Mouse (Mus musculus) liver, postnatal 0 days (tissue): ENCODE results near the gene Lrrc51. TPM values are rescaled to one million over a fixed set of nuclear protein-coding genes. Genes with fewer than 3 reads are reported as not detected.

Experiments used
- ATAC-seq: fragments of 200-750 bp; cut with Nextera tagmentation; 2 replicates; pipeline ENCODE4 v1.8.0; 2017; ENCODE audit warnings: mild to moderate bottlenecking, moderate library complexity
- DNase-seq: peaks from one replicate; pipeline ENCODE4 v3.0.0-alpha.2; 2016
- H3K27ac ChIP-seq: fragments of 300-500 bp; sonication (generic); 2 replicates; pipeline ENCODE4 v1.5.1; 2014; ENCODE audit warnings: antibody characterized with exemption, moderate library complexity, mild to moderate bottlenecking, low read depth
- H3K27me3 ChIP-seq: fragments of 300-500 bp; sonication (generic); 2 replicates; pipeline ENCODE4 v1.6.1; 2014; ENCODE audit warnings: low read length, control low read depth, mixed read lengths; ENCODE audit not compliant: insufficient read depth
- H3K36me3 ChIP-seq: fragments of 300-500 bp; sonication (generic); replicated peaks from 2 replicates; pipeline ENCODE4 v1.6.1; 2014; ENCODE audit warnings: mild to moderate bottlenecking, control low read depth, low read length, moderate library complexity, mixed read lengths; ENCODE audit not compliant: insufficient read depth
- H3K4me1 ChIP-seq: fragments of 300-500 bp; sonication (generic); 2 replicates; pipeline ENCODE4 v1.6.1; 2014; ENCODE audit warnings: antibody characterized with exemption, mild to moderate bottlenecking, control low read depth; ENCODE audit not compliant: insufficient read depth
- H3K4me2 ChIP-seq: fragments of 300-500 bp; sonication (generic); 2 replicates; pipeline ENCODE4 v1.6.1; 2014; ENCODE audit warnings: low read depth, mild to moderate bottlenecking, low read length, moderate library complexity, mixed read lengths
- H3K4me3 ChIP-seq: fragments of 300-500 bp; sonication (generic); 2 replicates; pipeline ENCODE4 v1.5.1; 2014; ENCODE audit warnings: low read depth, low read length
- H3K9ac ChIP-seq: fragments of 300-500 bp; sonication (generic); replicated peaks from 2 replicates; pipeline ENCODE4 v1.6.1; 2014; ENCODE audit warnings: mild to moderate bottlenecking, moderate library complexity
- H3K9me3 ChIP-seq: fragments of 300-500 bp; sonication (generic); 2 replicates; pipeline ENCODE4 v1.6.1; 2016; ENCODE audit warnings: mild to moderate bottlenecking, control low read depth, low read length, mixed read lengths
- CTCF ChIP-seq: sonication (generic); IDR thresholded peaks from 2 replicates; pipeline ENCODE4 v1.5.1; 2016; ENCODE audit warnings: antibody characterized with exemption, low read depth
- EP300 ChIP-seq: IDR thresholded peaks from 2 replicates; pipeline ENCODE4 v1.6.1; 2016; ENCODE audit warnings: antibody characterized with exemption, low read depth, mild to moderate bottlenecking
- WGBS: fragments of 180-500 bp; shearing (Covaris S2); extraction: QIAGEN DNeasy Blood & Tissue Kit; methylation state at CpG from one replicate; pipeline ENCODE4 v1.1.7; 2014; ENCODE audit not compliant: insufficient replicate concordance; 5-methylcytosine and 5-hydroxymethylcytosine counted together
- polyA plus RNA-seq: library from polyadenylated mRNA; unstranded; fragments of >200 nt; fragmentation: Nextera tagmentation; extraction: Ambion mirVana; gene quantifications from 2 replicates; pipeline ENCODE4 v1.2.1, GENCODE M21; 2015

Gene Lrrc51
- 2.5 and 3.1 TPM in 2 replicates for polyA plus RNA-seq

DNA sequence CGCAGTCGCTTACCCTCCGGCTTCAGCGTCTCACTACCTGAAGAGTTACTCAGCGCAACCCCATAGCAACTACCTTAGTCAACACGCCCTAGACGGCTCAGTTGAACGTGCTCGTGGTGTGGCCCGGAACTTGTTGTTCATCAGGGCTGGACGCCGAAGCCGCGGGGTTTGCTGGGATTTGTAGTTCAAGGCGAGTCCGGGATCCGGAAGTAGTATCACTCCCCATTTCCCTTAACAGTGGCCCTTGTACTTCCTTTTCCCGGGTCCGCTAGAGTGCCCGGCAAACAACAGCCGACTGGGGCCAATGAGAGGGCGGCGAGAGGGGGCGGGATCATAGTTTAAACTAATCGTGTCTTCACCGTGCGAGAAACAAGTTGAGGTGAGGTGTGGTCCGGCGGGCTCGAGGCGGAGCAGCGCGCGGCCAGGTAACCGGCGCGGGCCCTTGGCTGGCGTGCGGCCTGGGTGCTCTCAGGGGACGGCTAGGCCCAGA is at the start of gene Lrrc51, which contains the start of gene Numa1:
Gene Lrrc51 (minus strand): TSS at position 145 of the 490 bp plus-strand sequence.
Gene Numa1 (plus strand): TSS at position 361 of the 490 bp plus-strand sequence.
- ATAC-seq (peak; percentile 97), DNase-seq (peak; percentile 97)
- WGBS: under 1% methylated on average over 40 of the region's 40 CpGs
- Histone ChIP-seq H3K27ac (peak within 1 kb of the TSS; percentile 93), H3K9ac (peak within 1 kb of the TSS; percentile 85), H3K4me2 (peak within 1 kb of the TSS; percentile 96), H3K9me3 (no peaks in the 10 kb centered on the region), H3K4me1 (peaks cover 21% of the 10 kb centered on the region), H3K27me3 (no peaks in the 10 kb centered on the region), H3K4me3 (peak within 1 kb of the TSS; percentile 77), H3K36me3 (no peaks in the 10 kb centered on the region; the same call in 1 of the 2 replicates)
- TF ChIP-seq CTCF: no peak
- peak; percentile 75 for TF ChIP-seq EP300

DNA sequence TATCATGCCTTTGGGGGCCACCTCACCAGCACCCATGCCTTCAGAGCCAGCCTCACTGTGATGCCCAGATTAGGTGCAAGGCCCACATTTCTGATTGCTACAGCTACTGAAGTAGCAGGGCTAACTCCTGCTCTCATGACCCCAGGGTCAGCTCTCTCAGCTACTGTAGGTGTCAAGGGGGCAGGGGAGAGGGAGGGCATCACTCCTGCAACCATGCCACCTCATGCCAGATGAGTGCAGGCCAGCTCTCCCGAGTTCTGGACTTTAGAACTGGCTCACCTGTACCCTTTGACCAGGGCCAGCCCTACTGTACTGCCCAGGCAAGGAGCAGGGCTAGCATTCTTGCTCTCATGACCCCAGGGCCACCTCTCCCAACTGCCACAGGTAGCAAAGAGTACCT is 49.0 kb upstream of the Lrrc51 start:
- Histone ChIP-seq H3K4me3 (no peak overlapping the region), H3K27me3 (no peaks in the 10 kb centered on the region), H3K27ac (no peak overlapping the region), H3K9ac (no peak overlapping the region), H3K9me3 (no peaks in the 10 kb centered on the region), H3K4me2 (no peak overlapping the region), H3K4me1 (no peaks in the 10 kb centered on the region), H3K36me3 (peaks cover 28% of the 10 kb centered on the region)
- WGBS: 53% methylated on average over 1 of the region's 1 CpGs
- no peak for TF ChIP-seq CTCF
- ATAC-seq (peak; percentile 25; the same call in 1 of the 2 replicates), DNase-seq (no peak)

DNA sequence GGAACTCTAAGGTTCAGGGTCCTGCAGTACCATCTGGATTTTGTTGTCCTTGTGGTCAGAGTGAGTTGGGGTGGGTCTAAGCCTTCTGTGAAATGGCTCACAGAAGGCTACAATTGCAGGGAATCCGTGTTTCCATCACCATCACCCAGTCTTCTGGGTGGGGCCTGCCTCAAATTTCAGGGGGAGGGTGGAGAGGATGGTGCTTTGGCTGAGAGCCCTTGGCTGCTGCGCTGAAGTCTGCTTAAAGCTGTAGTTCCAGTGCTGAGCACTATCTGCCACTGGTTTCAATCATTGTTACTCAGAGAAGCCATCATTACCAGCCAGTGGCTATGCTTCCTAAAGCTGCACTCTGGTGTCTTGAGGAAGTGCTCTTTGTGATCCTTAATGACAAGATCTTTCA is 40.8 kb upstream of the Lrrc51 start:
- Histone ChIP-seq H3K4me1 (peaks cover 19% of the 10 kb centered on the region), H3K36me3 (peaks cover 5% of the 10 kb centered on the region; the same call in 1 of the 2 replicates), H3K4me2 (no peak overlapping the region), H3K4me3 (no peak overlapping the region), H3K27ac (no peak overlapping the region), H3K27me3 (no peaks in the 10 kb centered on the region), H3K9me3 (no peaks in the 10 kb centered on the region), H3K9ac (no peak overlapping the region)
- 50% methylated on average over 2 of the region's 2 CpGs for WGBS
- TF ChIP-seq EP300 (no peak), CTCF (no peak)
- DNase-seq: no peak
- no peak for ATAC-seq

DNA sequence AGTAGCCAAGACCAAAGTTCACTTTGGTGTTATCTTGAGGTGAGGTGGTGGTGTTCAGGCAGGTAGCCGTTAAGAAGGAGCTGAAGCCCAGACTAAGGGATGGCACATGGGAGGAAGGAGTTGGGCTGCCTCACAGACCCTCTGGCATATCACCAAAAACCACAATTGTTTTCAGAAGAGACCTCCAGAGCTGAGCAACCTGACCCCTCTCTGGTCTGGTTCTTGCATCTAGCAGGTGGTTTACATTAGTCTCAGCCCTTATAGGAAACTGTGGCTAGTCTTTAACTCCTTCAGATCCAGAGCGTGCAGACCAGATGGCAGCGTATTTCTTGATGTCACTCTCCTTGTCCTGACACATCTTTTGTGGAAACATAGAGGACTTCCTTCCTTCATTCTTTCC is 40.0 kb upstream of the Lrrc51 start:
- WGBS: 76% methylated on average over 3 of the region's 3 CpGs
- H3K27me3 ChIP-seq: no peaks in the 10 kb centered on the region
- DNase-seq (no peak), ATAC-seq (no peak)
- H3K36me3 ChIP-seq: 0 out of 2 replicates have a peak, but pooled peaks cover 3% of the 10 kb centered on the region
- no peak overlapping the region for H3K4me2 ChIP-seq
- peaks cover 25% of the 10 kb centered on the region for H3K4me1 ChIP-seq
- H3K27ac ChIP-seq: no peak overlapping the region
- no peak overlapping the region for H3K9ac ChIP-seq
- H3K9me3 ChIP-seq: no peaks in the 10 kb centered on the region
- H3K4me3 ChIP-seq: no peak overlapping the region
- TF ChIP-seq CTCF (no peak), EP300 (no peak)

DNA sequence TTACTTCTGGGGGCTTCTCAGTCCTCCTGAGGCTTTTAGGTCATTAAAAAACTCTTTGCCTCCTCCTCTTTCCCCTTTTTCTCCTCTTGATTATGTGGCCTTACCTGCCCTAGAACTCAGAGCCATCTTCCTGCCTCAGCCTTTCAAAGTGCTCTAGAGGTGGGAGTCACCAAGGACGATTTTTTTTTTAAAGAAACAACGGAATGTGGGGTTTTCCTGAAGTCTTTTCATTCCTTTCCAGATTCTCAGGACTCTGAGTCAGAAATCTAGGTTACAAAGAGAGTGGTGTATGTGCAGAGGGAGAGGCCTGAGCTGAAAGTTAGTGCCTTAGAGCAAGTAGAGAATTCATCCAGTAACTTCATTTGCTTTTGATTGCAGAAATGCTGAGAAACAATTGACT is 38.0 kb upstream of the Lrrc51 start:
- TF ChIP-seq EP300: no peak
- TF ChIP-seq CTCF: no peak
- ATAC-seq (no peak), DNase-seq (no peak)
- no peaks in the 10 kb centered on the region for H3K9me3 ChIP-seq
- H3K4me3 ChIP-seq: peak overlapping the region; percentile 83
- H3K4me2 ChIP-seq: peak overlapping the region; percentile 99
- H3K9ac ChIP-seq: peak overlapping the region; percentile 84
- H3K36me3 ChIP-seq: no peaks in the 10 kb centered on the region
- H3K27ac ChIP-seq: peak overlapping the region; percentile 99
- no peaks in the 10 kb centered on the region for H3K27me3 ChIP-seq
- WGBS: 46% methylated on average over 2 of the region's 2 CpGs
- H3K4me1 ChIP-seq: peaks cover 27% of the 10 kb centered on the region

DNA sequence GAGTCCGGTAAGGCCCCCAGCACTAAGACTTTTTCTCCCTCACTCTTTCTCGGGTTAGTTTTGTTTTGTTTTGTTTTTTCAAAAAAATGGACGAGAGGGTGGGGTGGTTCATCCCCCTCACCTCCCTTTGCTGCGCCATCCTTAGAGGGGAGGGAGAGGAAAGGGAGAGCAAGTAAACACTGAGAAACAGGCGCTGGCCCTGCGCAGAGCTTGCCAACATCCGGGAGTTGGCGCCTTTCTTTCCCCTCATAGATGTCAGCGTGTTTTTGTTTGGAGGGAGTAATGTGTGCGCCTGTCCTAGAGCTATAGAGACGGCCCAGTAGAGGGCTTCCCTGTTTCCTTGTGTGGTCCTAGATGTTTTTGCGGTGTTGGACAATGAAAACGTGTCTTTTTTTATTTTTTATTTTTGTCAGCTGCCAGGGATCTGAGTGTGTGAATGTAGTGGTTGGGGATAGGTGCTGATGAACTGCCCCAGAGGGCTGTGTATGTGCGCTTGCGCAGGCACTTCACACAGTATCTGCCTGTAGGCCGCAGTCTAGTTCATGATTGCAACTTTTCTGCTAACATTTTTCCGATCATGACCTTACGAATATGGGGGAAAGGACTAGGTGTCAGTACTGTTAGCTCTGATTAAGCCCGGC is 37.2 kb upstream of the Lrrc51 start:
- DNase-seq (peak; percentile 75), ATAC-seq (peak; percentile 74)
- peak overlapping the region; percentile 84 for H3K9ac ChIP-seq
- peak overlapping the region; percentile 83 for H3K4me3 ChIP-seq
- no peaks in the 10 kb centered on the region for H3K27me3 ChIP-seq
- H3K4me2 ChIP-seq: peak overlapping the region; percentile 99
- no peaks in the 10 kb centered on the region for H3K36me3 ChIP-seq
- H3K27ac ChIP-seq: peak overlapping the region; percentile 99
- no peaks in the 10 kb centered on the region for H3K9me3 ChIP-seq
- 0 out of 2 replicates have a peak, but pooled peaks have one; percentile 14 for TF ChIP-seq CTCF
- no peak for TF ChIP-seq EP300
- peaks cover 28% of the 10 kb centered on the region for H3K4me1 ChIP-seq
- 2% methylated on average over 19 of the region's 19 CpGs for WGBS
